Mouse (Mus musculus): Measurements from ENCODE around the gene Farp2.
"Not testable (repeated sequence)": the region's sequence is repeated elsewhere in the genome, so short reads cannot be mapped to it uniquely, and the experiment has no call there.

Gene Farp2

GRCm38 (mm10) chr1:93635091-93635579 is 123.3 kb downstream of the Farp2 start:
- no peak for DNase-seq (ENCODE audit: low spot score in 2 of 2)

GRCm38 (mm10) chr1:93635580-93636192 is 123.8 kb downstream of the Farp2 start:
- peak; percentile 99 to 100 for DNase-seq (ENCODE audit: low spot score in 2 of 2)

DNA sequence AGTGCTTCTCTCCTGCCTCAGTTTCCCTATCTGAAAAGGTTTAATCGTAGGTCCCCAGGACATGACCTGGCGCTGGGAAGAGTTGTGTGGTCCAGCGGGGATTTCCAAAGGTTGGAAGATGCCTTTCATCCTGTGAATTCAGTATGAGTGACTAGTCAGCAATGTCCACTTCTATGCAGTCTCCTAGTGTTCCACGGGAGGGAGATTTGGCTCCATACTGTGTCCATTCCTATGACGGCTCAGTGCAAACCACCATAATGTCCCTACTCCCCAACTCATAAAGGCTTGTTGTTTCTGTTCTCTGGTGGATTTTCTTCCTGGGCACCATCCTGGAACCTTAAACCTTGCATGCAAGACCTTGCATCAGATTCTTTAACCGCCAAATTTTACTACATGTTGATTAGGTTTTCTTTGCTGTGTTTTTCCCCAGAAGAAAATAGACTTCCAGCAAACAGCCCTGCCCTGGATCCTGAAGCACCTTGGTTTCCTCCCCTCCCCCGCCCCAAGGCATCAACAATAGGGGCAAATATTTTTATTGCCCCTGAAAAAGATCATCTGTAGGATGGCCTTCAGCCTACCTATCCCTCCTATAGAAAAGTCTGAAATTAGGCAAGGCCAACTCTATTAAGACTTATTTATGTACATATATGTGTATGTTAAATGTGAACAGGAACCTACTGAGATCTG is 124.5 kb downstream of the Farp2 start:
- no peak for DNase-seq (ENCODE audit: low spot score in 2 of 2)

DNA sequence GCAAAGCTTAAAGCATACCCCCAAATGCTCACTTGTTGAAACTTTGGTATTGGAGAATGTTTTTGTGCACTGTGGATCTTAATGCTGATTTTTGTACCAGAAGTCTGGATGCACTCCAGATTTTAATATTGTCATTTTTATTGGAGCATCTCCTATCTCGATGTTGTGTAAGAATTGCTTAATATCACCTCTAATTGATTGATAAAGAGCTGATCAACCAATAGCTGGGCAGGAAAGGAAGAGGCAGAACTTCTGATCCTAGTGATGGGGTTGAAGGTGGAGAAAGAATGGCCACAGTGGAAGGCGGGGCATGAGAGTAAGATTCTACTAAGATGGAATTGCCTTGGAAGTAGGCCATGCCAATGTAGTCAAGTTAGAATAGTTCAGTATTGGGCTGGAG is 130.1 kb downstream of the Farp2 start:
- no peak for DNase-seq (ENCODE audit: low spot score in 2 of 2)

DNA sequence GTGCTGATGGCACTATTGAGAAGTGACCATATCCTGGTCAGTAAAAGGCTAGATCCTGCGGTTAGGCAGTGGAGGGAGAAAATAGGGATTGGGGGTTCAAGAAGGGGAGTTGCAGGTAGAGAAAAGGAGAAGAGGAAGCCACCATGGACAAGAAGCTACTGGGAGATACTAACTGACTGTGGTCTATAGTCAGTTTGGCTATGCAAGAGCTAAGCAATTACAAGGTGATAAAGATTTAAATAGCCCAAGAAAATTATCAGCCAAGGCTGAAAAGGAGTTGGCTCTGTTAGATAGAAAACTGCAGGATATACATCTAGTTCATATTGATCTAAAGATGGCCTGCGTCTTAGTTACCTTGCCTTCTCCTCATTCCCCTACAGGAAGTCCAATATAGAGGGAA is 130.8 kb downstream of the Farp2 start:
- no peak for DNase-seq (ENCODE audit: low spot score in 2 of 2)

DNA sequence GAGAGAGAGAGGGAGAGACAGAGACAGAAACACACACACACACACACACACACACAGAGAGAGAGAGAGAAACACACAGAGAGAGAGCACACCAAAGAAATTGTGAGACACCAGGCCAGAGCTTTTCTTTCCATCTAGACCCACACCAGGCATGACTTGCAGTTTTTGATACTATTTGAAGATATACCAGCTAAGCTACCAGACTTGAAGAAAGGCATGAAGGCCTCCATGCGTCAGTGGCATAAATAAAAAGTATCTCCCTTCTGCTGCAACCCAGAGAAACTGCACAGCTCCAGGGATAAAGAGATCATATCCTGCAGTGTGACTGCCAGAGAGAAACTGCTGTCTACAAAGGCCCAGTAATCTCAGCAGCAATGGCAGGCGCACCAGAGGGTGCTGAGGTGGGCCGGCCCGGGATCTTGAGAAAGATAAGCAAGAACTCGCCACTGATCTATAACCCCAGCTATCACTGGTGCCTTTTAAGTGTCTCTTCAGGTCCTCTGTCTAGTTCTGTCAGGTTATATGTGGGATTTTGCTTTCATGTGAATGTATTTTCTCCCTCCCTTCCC is 137.8 kb downstream of the Farp2 start:
- no peak for DNase-seq (ENCODE audit: low spot score in 2 of 2)

DNA sequence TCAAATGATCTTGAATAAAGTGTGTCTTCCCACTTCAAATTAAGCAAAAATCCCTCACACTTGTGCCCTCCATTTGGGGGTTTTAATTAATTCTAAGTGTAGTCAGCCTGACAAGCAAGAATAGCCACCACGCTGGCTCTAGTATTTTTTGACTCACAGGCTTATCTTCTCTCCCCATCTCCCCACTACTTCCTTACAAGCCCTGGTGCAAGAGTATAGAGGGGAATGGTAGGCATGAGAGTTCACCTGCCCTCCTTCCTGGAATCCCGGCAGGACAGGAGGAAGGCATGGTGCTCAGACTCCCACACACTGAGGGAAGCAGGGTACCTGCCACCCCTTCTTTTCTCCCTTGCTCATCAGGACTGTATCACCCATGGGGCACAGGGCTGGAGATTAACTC is 142.4 kb downstream of the Farp2 start:
- no peak for DNase-seq (ENCODE audit: low spot score in 2 of 2)

DNA sequence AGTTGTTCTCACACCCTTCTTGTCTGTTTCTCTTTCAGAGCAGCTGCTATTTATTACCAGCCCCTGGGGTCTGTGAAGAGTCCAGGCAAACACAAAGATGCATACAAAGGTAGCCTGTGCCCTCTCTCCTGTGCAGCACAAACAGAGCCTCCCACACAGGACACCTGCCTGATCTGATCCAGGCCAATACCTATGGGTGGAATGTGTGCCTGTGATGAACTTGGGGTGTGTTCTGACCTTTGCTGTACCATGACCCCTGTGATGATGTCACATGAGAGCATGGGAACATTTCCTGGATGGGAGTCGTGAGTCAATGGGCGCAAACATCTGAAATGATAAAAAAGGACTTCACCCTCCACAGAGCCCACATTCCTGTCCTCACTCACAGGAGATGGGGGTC is 142.9 kb downstream of the Farp2 start:
- no peak for DNase-seq (ENCODE audit: low spot score in 2 of 2)

DNA sequence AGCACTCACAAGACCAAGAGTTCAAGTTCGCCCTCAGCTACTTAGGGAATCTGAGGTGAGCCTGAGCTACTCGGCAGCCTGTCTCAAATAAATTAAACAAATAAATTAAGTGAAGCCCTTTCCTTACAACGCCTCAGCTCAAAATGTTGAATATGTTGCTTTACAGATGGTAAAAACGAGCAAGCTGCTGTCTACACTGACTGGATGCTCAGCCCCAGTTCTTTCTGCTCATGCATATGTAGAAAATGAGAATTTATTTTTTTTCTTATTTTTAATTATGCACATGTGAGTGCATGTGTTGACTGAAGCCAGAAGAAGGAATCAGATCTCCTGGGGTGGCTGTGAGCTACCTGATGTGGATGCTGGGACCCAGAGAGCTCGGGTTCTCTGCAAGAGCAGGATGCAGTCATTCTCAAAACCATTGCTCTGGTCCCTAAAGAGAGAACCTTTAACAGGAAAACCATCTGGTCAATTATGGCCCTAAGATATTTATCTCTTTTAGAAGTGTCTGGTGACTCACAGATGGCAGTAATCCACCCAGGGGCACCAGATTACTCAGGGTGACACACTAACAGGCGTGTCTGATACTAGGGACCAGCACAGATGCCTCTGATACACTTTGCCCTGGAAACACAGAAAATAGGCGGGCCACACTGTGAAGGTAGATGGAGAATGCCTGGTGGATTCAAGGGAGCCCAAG is 144.6 kb downstream of the Farp2 start:
- DNase-seq (ENCODE audit: low spot score in 2 of 2), result no peak

- DNase-seq (ENCODE audit: low spot score in 2 of 2), result no peak
Measured at GRCm38 (mm10) chr1:93657025-93657360, 145.1 kb downstream of the Farp2 start.

DNA sequence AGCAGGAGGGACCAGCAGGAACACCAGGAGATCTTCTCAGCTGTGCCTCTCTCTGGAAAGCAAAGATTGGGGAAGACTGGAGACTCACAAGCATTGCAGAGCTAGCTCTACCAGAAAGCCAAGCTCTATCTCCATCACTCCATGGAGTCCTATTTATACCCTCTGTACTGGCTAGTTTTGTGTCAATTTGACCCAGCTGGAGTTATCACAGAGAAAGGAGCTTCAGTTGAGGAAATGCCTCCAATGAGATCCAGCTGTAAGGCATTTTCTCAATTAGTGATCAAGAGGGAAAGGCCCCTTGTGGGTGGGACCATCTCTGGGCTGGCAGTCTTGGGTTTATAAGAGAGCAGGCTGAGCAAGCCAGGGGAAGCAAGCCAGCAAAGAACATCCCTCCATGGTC is 146.7 kb downstream of the Farp2 start, which contains the start of gene Stk25:
TSS of gene Stk25 (minus strand) at position 101 of the 400 bp plus-strand sequence.
- DNase-seq (ENCODE audit: low spot score in 2 of 2), result not testable (repeated sequence)

DNA sequence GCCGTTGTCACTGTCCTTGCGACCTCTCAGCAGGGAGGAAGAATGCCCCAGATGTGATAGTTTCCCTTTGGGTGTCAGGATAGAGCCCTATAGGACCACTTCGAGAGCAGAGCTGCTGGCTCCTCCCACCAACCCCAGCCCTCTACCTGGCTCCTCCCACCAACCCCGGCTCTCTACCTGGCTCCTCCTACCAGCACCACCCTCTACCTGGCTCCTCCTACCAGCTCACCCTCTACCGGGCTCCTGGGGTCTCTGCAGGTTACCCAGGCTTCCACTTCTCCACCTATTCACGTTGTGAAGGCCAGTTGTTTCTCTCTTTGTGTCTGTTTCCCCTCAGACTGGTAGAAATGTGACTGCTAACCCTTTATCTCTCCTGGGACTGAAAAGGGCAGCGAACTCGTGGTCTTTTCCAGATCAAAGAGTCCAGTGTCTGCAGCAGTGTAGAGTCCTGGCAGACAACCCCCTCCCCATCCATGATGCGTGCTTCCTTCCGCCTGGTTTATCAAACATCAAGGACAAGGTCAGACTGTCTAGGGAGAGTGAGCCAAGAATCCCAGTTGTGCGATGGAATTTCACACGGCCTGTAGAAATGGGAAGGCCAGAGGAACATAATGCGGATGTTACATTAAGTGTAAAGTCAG is 156.0 kb downstream of the Farp2 start:
- DNase-seq (ENCODE audit: low spot score in 2 of 2), result no peak

GRCm38 (mm10) chr1:93668791-93669548 is 157.1 kb downstream of the Farp2 start:
- peak in 1 of 2 experiments; percentile 46 for DNase-seq (ENCODE audit: low spot score in 2 of 2)

- no peak for DNase-seq (ENCODE audit: low spot score in 2 of 2)
Measured at GRCm38 (mm10) chr1:93669941-93670340, 158.1 kb downstream of the Farp2 start.
